Mouse (Mus musculus) large intestine, adult 2 months (tissue): Measurements from ENCODE around the gene Ccdc70. TPM values are rescaled to one million over a fixed set of nuclear protein-coding genes. Genes with fewer than 3 reads are reported as not detected.

Source experiments
- DNase-seq: peaks from one replicate; pipeline ENCODE4 v3.0.0-alpha.2; 2012; ENCODE audit warnings: low read depth, low spot score
- WGBS: fragments of 180-500 bp; shearing (Covaris S2); methylation state at CpG from one replicate; pipeline ENCODE4 v1.1.7; 2018; 5-methylcytosine and 5-hydroxymethylcytosine counted together
- polyA plus RNA-seq: library from polyadenylated mRNA; depleted of rRNA; stranded (reverse); fragments of >200 nt; gene quantifications from 2 replicates; pipeline ENCODE4 v1.2.3, GENCODE M21; 2012; rRNA removed

The Ccdc70 gene
- polyA plus RNA-seq, 1 experiment: not detected

GRCm38 (mm10) chr8:22022244-22022643 lies 52.7 kb downstream of the Ccdc70 start:
- 65% methylated on average over 7 of the region's 7 CpGs for WGBS
- no peak for DNase-seq

Other genes starting within 250 kb of the Ccdc70 start
- 6,633 and 11,671 TPM in 2 replicates for gene Defa24, start 235.3 kb upstream of the Ccdc70 start, polyA plus RNA-seq
- not detected in 2 replicates for gene Defb50, start 146.2 kb upstream of the Ccdc70 start, polyA plus RNA-seq
- not detected in 2 replicates for gene Defb2, start 129.8 kb upstream of the Ccdc70 start, polyA plus RNA-seq
- not detected in 2 replicates for gene Defb10, start 110.9 kb upstream of the Ccdc70 start, polyA plus RNA-seq
- gene Defb9, start 84.4 kb upstream of the Ccdc70 start, polyA plus RNA-seq: not detected in 2 replicates
- not detected in 2 replicates for gene Defb11, start 63.4 kb upstream of the Ccdc70 start, polyA plus RNA-seq
- not detected in 2 replicates for gene Defb15, start 37.1 kb upstream of the Ccdc70 start, polyA plus RNA-seq
- gene Defb35, start 31.4 kb upstream of the Ccdc70 start, polyA plus RNA-seq: not detected in 2 replicates
- gene Defb13, start 23.0 kb upstream of the Ccdc70 start, polyA plus RNA-seq: not detected in 2 replicates
- not detected in 2 replicates for gene Fam90a1a, start 11.1 kb upstream of the Ccdc70 start, polyA plus RNA-seq
- 1.1 and 4.3 TPM in 2 replicates for gene Atp7b, start 90.5 kb downstream of the Ccdc70 start, polyA plus RNA-seq
- 3.3 and 5.0 TPM in 2 replicates for gene Alg11, start 90.9 kb downstream of the Ccdc70 start, polyA plus RNA-seq
- gene Nek5, start 155.3 kb downstream of the Ccdc70 start, polyA plus RNA-seq: 0.07 and 0.16 TPM in 2 replicates
- 3.9 and 7.9 TPM in 2 replicates for gene Nek3, start 196.7 kb downstream of the Ccdc70 start, polyA plus RNA-seq
- gene Ckap2, start 216.0 kb downstream of the Ccdc70 start, polyA plus RNA-seq: 5.7 TPM in 2 replicates
- 9.2 and 10.4 TPM in 2 replicates for gene Vps36, start 223.0 kb downstream of the Ccdc70 start, polyA plus RNA-seq